Mouse (Mus musculus) lung, postnatal 0 days (tissue): ENCODE data around the gene Smg1. TPM values are rescaled to one million over a fixed set of nuclear protein-coding genes. Genes with fewer than 3 reads are reported as not detected.
A peak's percentile ranks its signal among the peaks of the same experiment; 100 is the strongest.

Experiments used
- ATAC-seq: fragments of 200-750 bp; cut with Nextera tagmentation; 2 replicates; pipeline ENCODE4 v1.8.0; 2017; ENCODE audit warnings: moderate library complexity
- DNase-seq: peaks from one replicate; pipeline ENCODE4 v3.0.0-alpha.2; 2016; ENCODE audit warnings: low spot score
- H3K27ac ChIP-seq: fragments of 300-500 bp; sonication (generic); 2 replicates; pipeline ENCODE4 v1.5.1; 2014; ENCODE audit warnings: antibody characterized with exemption, mild to moderate bottlenecking, low read length, mixed read lengths
- H3K27me3 ChIP-seq: fragments of 300-500 bp; sonication (generic); replicated peaks from 2 replicates; pipeline ENCODE4 v1.6.1; 2014; ENCODE audit warnings: low read length, mixed read lengths; ENCODE audit not compliant: insufficient read depth
- H3K36me3 ChIP-seq: fragments of 300-500 bp; sonication (generic); 2 replicates; pipeline ENCODE4 v1.6.1; 2014; ENCODE audit warnings: low read length, mixed read lengths; ENCODE audit not compliant: insufficient read depth
- H3K4me1 ChIP-seq: fragments of 300-500 bp; sonication (generic); 2 replicates; pipeline ENCODE4 v1.6.1; 2014; ENCODE audit warnings: antibody characterized with exemption, low read depth, low read length, mixed read lengths; ENCODE audit not compliant: insufficient read depth
- H3K4me2 ChIP-seq: fragments of 300-500 bp; sonication (generic); replicated peaks from 2 replicates; pipeline ENCODE4 v1.6.1; 2014; ENCODE audit warnings: low read depth, mild to moderate bottlenecking, low read length, moderate library complexity, mixed read lengths
- H3K4me3 ChIP-seq: fragments of 300-500 bp; sonication (generic); 2 replicates; pipeline ENCODE4 v1.5.1; 2014; ENCODE audit warnings: low read depth, low read length
- H3K9ac ChIP-seq: fragments of 300-500 bp; sonication (generic); replicated peaks from 2 replicates; pipeline ENCODE4 v1.6.1; 2014; ENCODE audit warnings: low read depth, mild to moderate bottlenecking
- H3K9me3 ChIP-seq: fragments of 300-500 bp; sonication (generic); 2 replicates; pipeline ENCODE4 v1.6.1; 2016; ENCODE audit warnings: low read length, mixed read lengths
- CTCF ChIP-seq: IDR thresholded peaks from 2 replicates; pipeline ENCODE4 v1.5.1; 2016; ENCODE audit warnings: antibody characterized with exemption, mild to moderate bottlenecking
- EP300 ChIP-seq: IDR thresholded peaks from 2 replicates; pipeline ENCODE4 v1.6.1; 2016; ENCODE audit warnings: antibody characterized with exemption, mild to moderate bottlenecking, control low read depth
- WGBS: fragments of 180-500 bp; shearing (Covaris S2); extraction: QIAGEN DNeasy Blood & Tissue Kit; methylation state at CpG from one replicate; pipeline ENCODE4 v1.1.7; 2014; 5-methylcytosine and 5-hydroxymethylcytosine counted together
- polyA plus RNA-seq: library from polyadenylated mRNA; unstranded; fragments of >200 nt; fragmentation: Nextera tagmentation; extraction: Ambion mirVana; gene quantifications from 2 replicates; pipeline ENCODE4 v1.2.1, GENCODE M21; 2015

Gene Smg1
- polyA plus RNA-seq, 1 experiment from 2014 or later: 11.2 TPM

DNA sequence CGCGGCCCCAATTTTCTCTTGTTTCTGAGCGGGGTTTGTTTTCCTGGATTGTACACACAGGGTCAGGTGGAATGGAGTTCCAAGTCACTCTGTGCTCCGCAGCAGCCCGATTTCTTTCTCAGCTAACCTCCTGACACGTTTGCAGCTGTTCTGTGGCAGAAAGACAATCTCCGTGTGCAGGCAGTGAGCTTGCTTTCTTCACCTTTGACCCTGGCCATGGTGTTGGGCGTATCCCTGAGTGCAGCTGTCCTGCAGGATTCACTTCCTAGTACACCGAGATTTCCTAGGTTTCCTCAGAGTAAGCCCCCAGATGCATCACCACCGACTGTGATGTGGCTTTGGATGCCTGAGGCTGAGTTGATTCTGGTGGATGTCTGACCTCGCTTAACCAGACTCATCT lies 108.3 kb downstream of the Smg1 start:
- TF ChIP-seq CTCF (no peak), EP300 (no peak)
- WGBS: 79% methylated on average over 11 of the region's 11 CpGs
- no peak overlapping the region for H3K27ac ChIP-seq

GRCm38 (mm10) chr7:118129430-118130041 lies 113.9 kb downstream of the Smg1 start, which contains the start of gene Arl6ip1:
Gene Arl6ip1, minus strand, starts transcription at chr7:118129662.
- H3K36me3 ChIP-seq: peaks cover 2% of the 10 kb centered on the region; the same call in 1 of the 2 replicates
- peak; percentile 99 for DNase-seq
- H3K9ac ChIP-seq: peak within 1 kb of the TSS; percentile 88
- H3K9me3 ChIP-seq: no peaks in the 10 kb centered on the region
- H3K4me2 ChIP-seq: peak within 1 kb of the TSS; percentile 84
- H3K4me3 ChIP-seq: peak within 1 kb of the TSS; percentile 91
- peak; percentile 99 for ATAC-seq
- 2% methylated on average over 38 of the region's 39 CpGs for WGBS
- peaks cover 12% of the 10 kb centered on the region; the same call in 1 of the 2 replicates for H3K4me1 ChIP-seq
- TF ChIP-seq CTCF (no peak), EP300 (0 out of 2 replicates have a peak, but pooled peaks have one; percentile 7)
- peak within 1 kb of the TSS; percentile 95 for H3K27ac ChIP-seq
- no peaks in the 10 kb centered on the region for H3K27me3 ChIP-seq

More for the DNA sequence above, 108.3 kb downstream of the Smg1 start:
- peaks cover 35% of the 10 kb centered on the region for H3K36me3 ChIP-seq
- no peaks in the 10 kb centered on the region for H3K27me3 ChIP-seq
- H3K4me2 ChIP-seq: no peak overlapping the region
- no peaks in the 10 kb centered on the region for H3K9me3 ChIP-seq
- no peaks in the 10 kb centered on the region for H3K4me1 ChIP-seq
- no peak overlapping the region for H3K4me3 ChIP-seq
- ATAC-seq (no peak), DNase-seq (no peak)
- no peak overlapping the region for H3K9ac ChIP-seq

- Histone ChIP-seq H3K4me3 (peak overlapping the region; percentile 91), H3K9ac (peak overlapping the region; percentile 88), H3K27me3 (no peaks in the 10 kb centered on the region), H3K9me3 (no peaks in the 10 kb centered on the region), H3K36me3 (0 out of 2 replicates have a peak, but pooled peaks cover 6% of the 10 kb centered on the region), H3K4me2 (peak overlapping the region; percentile 84), H3K4me1 (peaks cover 12% of the 10 kb centered on the region; the same call in 1 of the 2 replicates), H3K27ac (peak overlapping the region; percentile 95)
- ATAC-seq (peak; percentile 61), DNase-seq (peak; percentile 68)
- under 1% methylated on average over 21 of the region's 21 CpGs for WGBS
- TF ChIP-seq CTCF (peak; percentile 3; the same call in 1 of the 2 replicates), EP300 (no peak)
Measured at GRCm38 (mm10) chr7:118128925-118129429, 114.5 kb downstream of the Smg1 start.

DNA sequence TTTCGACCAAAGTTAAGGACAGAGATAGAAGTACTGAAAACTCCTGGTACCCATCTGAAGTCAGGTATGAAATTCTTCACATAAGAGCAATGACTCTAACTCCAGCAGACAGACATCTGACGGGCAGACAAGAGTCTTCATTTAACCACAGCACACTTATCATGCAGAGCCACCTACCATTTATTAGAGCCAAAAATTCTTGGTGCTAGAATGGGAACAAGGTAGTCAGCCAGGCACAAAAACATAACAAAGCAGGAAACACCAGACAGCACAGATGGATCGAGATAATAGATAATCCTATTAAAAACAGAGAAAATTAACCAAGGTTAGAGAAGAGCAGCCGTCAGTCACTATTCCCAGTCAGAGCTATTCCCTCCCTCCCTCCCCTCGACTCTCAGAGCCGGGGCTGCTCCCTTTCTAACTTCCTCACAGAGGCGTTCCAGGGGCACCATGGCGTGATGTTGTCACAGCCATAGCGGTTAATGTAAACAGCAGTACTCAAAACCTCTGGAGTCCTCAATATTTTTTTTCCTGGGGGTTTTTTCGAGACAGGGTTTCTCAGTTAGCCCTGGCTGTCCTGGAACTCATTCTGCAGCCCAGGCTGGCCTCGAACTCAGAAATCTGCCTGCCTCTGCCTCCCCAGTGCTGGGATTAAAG lies 117.1 kb downstream of the Smg1 start:
- H3K4me3 ChIP-seq: no peak overlapping the region
- TF ChIP-seq CTCF (no peak), EP300 (no peak)

GRCm38 (mm10) chr7:118125736-118126135 lies 117.7 kb downstream of the Smg1 start:
- 0 out of 2 replicates have a peak, but pooled peaks cover 13% of the 10 kb centered on the region for H3K36me3 ChIP-seq
- no peak overlapping the region for H3K27ac ChIP-seq
- no peak overlapping the region for H3K9ac ChIP-seq
- H3K4me2 ChIP-seq: no peak overlapping the region
- H3K4me3 ChIP-seq: no peak overlapping the region
- H3K9me3 ChIP-seq: no peaks in the 10 kb centered on the region
- H3K4me1 ChIP-seq: peaks cover 13% of the 10 kb centered on the region; the same call in 1 of the 2 replicates
- DNase-seq (no peak), ATAC-seq (no peak)
- TF ChIP-seq CTCF (no peak), EP300 (no peak)
- no peaks in the 10 kb centered on the region for H3K27me3 ChIP-seq

More for the DNA sequence above, 117.1 kb downstream of the Smg1 start:
- no peak overlapping the region for H3K4me2 ChIP-seq
- H3K9me3 ChIP-seq: no peaks in the 10 kb centered on the region
- H3K27me3 ChIP-seq: no peaks in the 10 kb centered on the region
- no peak overlapping the region for H3K27ac ChIP-seq
- H3K36me3 ChIP-seq: 0 out of 2 replicates have a peak, but pooled peaks cover 13% of the 10 kb centered on the region
- 39% methylated on average over 11 of the region's 11 CpGs for WGBS
- no peak for ATAC-seq
- H3K9ac ChIP-seq: no peak overlapping the region
- peaks cover 12% of the 10 kb centered on the region; the same call in 1 of the 2 replicates for H3K4me1 ChIP-seq
- DNase-seq: no peak
